Mouse (Mus musculus) limb, embryonic 13.5 days (tissue): ENCODE measurements around the gene Grifin. TPM values are rescaled to one million over a fixed set of nuclear protein-coding genes. Genes with fewer than 3 reads are reported as not detected.
A peak's percentile ranks its signal among the peaks of the same experiment; 100 is the strongest.

Experiments used
- ATAC-seq: fragments of 200-750 bp; cut with Nextera tagmentation; 2 replicates; pipeline ENCODE4 v1.8.0; 2017; ENCODE audit warnings: low read depth, moderate number of reproducible peaks, moderate TSS enrichment; ENCODE audit not compliant: low FRiP score
- H3K27ac ChIP-seq: fragments of 300-500 bp; sonication (generic); 2 replicates; pipeline ENCODE4 v1.5.1; 2015; ENCODE audit warnings: inconsistent platforms, mild to moderate bottlenecking, moderate library complexity
- H3K27me3 ChIP-seq: fragments of 300-500 bp; sonication (generic); 2 replicates; pipeline ENCODE4 v1.6.1; 2015; ENCODE audit warnings: mild to moderate bottlenecking, inconsistent platforms
- H3K36me3 ChIP-seq: fragments of 300-500 bp; sonication (generic); 2 replicates; pipeline ENCODE4 v1.6.1; 2015; ENCODE audit warnings: inconsistent platforms, mild to moderate bottlenecking, moderate library complexity
- H3K4me1 ChIP-seq: fragments of 300-500 bp; sonication (generic); 2 replicates; pipeline ENCODE4 v1.6.1; 2015; ENCODE audit warnings: inconsistent platforms
- H3K4me2 ChIP-seq: fragments of 300-500 bp; sonication (generic); replicated peaks from 2 replicates; pipeline ENCODE4 v1.6.1; 2015; ENCODE audit warnings: inconsistent platforms, mild to moderate bottlenecking, moderate library complexity
- H3K4me3 ChIP-seq: fragments of 300-500 bp; sonication (generic); 2 replicates; pipeline ENCODE4 v1.5.1; 2015; ENCODE audit warnings: moderate library complexity, mild to moderate bottlenecking, inconsistent platforms
- H3K9ac ChIP-seq: fragments of 300-500 bp; sonication (generic); 2 replicates; pipeline ENCODE4 v1.6.1; 2015; ENCODE audit warnings: mild to moderate bottlenecking, inconsistent platforms
- H3K9me3 ChIP-seq: fragments of 300-500 bp; sonication (generic); 2 replicates; pipeline ENCODE4 v1.6.1; 2016; ENCODE audit warnings: inconsistent platforms
- WGBS: fragments of 180-500 bp; shearing (Covaris S2); methylation state at CpG from one replicate; pipeline ENCODE4 v1.1.7; 2015; 5-methylcytosine and 5-hydroxymethylcytosine counted together
- polyA plus RNA-seq: library from polyadenylated mRNA; unstranded; fragments of >200 nt; fragmentation: Nextera tagmentation; extraction: Ambion mirVana; gene quantifications from 2 replicates; pipeline ENCODE4 v1.2.1, GENCODE M21; 2015

The Grifin gene
- not detected in 2 replicates for polyA plus RNA-seq

GRCm38 (mm10) chr5:140564896-140565295 is at the start of gene Grifin:
TSS of gene Grifin (minus strand) at chr5:140565071.
- H3K27me3 ChIP-seq, result no peaks in the 10 kb centered on the region
- no peaks in the 10 kb centered on the region for H3K36me3 ChIP-seq
- WGBS, result 82% methylated on average over 4 of the region's 4 CpGs
- ATAC-seq, result no peak
- H3K27ac ChIP-seq, result no peak within 1 kb of the TSS
- peaks cover 44% of the 10 kb centered on the region for H3K4me1 ChIP-seq
- H3K4me2 ChIP-seq, result no peak within 1 kb of the TSS
- H3K9me3 ChIP-seq, result no peaks in the 10 kb centered on the region
- peak within 1 kb of the TSS; percentile 8; the same call in 1 of the 2 replicates for H3K9ac ChIP-seq
- no peak within 1 kb of the TSS for H3K4me3 ChIP-seq

GRCm38 (mm10) chr5:140614141-140614540 is 49.3 kb upstream of the Grifin start:
- H3K9ac ChIP-seq, result no peak overlapping the region
- WGBS, result 92% methylated on average over 10 of the region's 10 CpGs
- no peak for ATAC-seq
- no peak overlapping the region for H3K27ac ChIP-seq
- H3K4me3 ChIP-seq, result no peak overlapping the region
- peaks cover 35% of the 10 kb centered on the region for H3K27me3 ChIP-seq
- H3K36me3 ChIP-seq, result peaks cover 8% of the 10 kb centered on the region; the same call in 1 of the 2 replicates
- no peak overlapping the region for H3K4me2 ChIP-seq
- H3K4me1 ChIP-seq, result peaks cover 34% of the 10 kb centered on the region
- no peaks in the 10 kb centered on the region for H3K9me3 ChIP-seq

GRCm38 (mm10) chr5:140612191-140612590 is 47.3 kb upstream of the Grifin start:
- Histone ChIP-seq H3K27ac (no peak overlapping the region), H3K9ac (peak overlapping the region; percentile 74; the same call in 1 of the 2 replicates), H3K9me3 (no peaks in the 10 kb centered on the region), H3K4me1 (peaks cover 53% of the 10 kb centered on the region), H3K27me3 (peaks cover 55% of the 10 kb centered on the region), H3K4me3 (no peak overlapping the region), H3K4me2 (peak overlapping the region; percentile 89), H3K36me3 (peaks cover 8% of the 10 kb centered on the region; the same call in 1 of the 2 replicates)
- 59% methylated on average over 18 of the region's 18 CpGs for WGBS
- ATAC-seq, result no peak

GRCm38 (mm10) chr5:140611611-140612185 is 46.8 kb upstream of the Grifin start:
- Histone ChIP-seq H3K36me3 (peaks cover 8% of the 10 kb centered on the region; the same call in 1 of the 2 replicates), H3K9me3 (no peaks in the 10 kb centered on the region), H3K4me1 (peaks cover 58% of the 10 kb centered on the region), H3K27me3 (peaks cover 60% of the 10 kb centered on the region), H3K9ac (peak overlapping the region; percentile 74; the same call in 1 of the 2 replicates), H3K4me3 (peak overlapping the region; percentile 57), H3K4me2 (peak overlapping the region; percentile 89), H3K27ac (peak overlapping the region; percentile 85; the same call in 1 of the 2 replicates)
- WGBS, result 21% methylated on average over 15 of the region's 15 CpGs
- no peak for ATAC-seq

GRCm38 (mm10) chr5:140611021-140611583 is 46.2 kb upstream of the Grifin start:
- Histone ChIP-seq H3K27ac (peak overlapping the region; percentile 85), H3K4me3 (peak overlapping the region; percentile 57), H3K4me2 (peak overlapping the region; percentile 89), H3K9me3 (no peaks in the 10 kb centered on the region), H3K36me3 (peaks cover 8% of the 10 kb centered on the region; the same call in 1 of the 2 replicates), H3K4me1 (peaks cover 64% of the 10 kb centered on the region), H3K9ac (peak overlapping the region; percentile 74), H3K27me3 (peaks cover 66% of the 10 kb centered on the region)
- no peak for ATAC-seq
- 12% methylated on average over 21 of the region's 21 CpGs for WGBS

- Histone ChIP-seq H3K9me3 (no peaks in the 10 kb centered on the region), H3K27ac (peak overlapping the region; percentile 85), H3K36me3 (peaks cover 8% of the 10 kb centered on the region; the same call in 1 of the 2 replicates), H3K9ac (peak overlapping the region; percentile 74), H3K4me2 (peak overlapping the region; percentile 89), H3K4me1 (peaks cover 69% of the 10 kb centered on the region), H3K4me3 (peak overlapping the region; percentile 57), H3K27me3 (peaks cover 72% of the 10 kb centered on the region)
- ATAC-seq, result peak; percentile 41; the same call in 1 of the 2 replicates
- 1% methylated on average over 29 of the region's 30 CpGs for WGBS
Measured at GRCm38 (mm10) chr5:140610273-140611011, 45.6 kb upstream of the Grifin start.

- Histone ChIP-seq H3K4me1 (peaks cover 73% of the 10 kb centered on the region), H3K9me3 (no peaks in the 10 kb centered on the region), H3K27me3 (peaks cover 80% of the 10 kb centered on the region), H3K36me3 (peaks cover 8% of the 10 kb centered on the region; the same call in 1 of the 2 replicates), H3K9ac (peak overlapping the region; percentile 74), H3K4me2 (peak overlapping the region; percentile 89), H3K4me3 (peak overlapping the region; percentile 57), H3K27ac (peak overlapping the region; percentile 85; the same call in 1 of the 2 replicates)
- 16% methylated on average over 13 of the region's 13 CpGs for WGBS
- ATAC-seq, result no peak
Measured at GRCm38 (mm10) chr5:140609511-140610272, 44.8 kb upstream of the Grifin start.

- H3K9me3 ChIP-seq, result no peaks in the 10 kb centered on the region
- peak overlapping the region; percentile 74 for H3K9ac ChIP-seq
- no peak for ATAC-seq
- H3K27ac ChIP-seq, result peak overlapping the region; percentile 33; the same call in 1 of the 2 replicates
- peak overlapping the region; percentile 57 for H3K4me3 ChIP-seq
- no peaks in the 10 kb centered on the region for H3K36me3 ChIP-seq
- peaks cover 83% of the 10 kb centered on the region for H3K27me3 ChIP-seq
- 4% methylated on average over 16 of the region's 16 CpGs for WGBS
- H3K4me1 ChIP-seq, result peaks cover 73% of the 10 kb centered on the region
- H3K4me2 ChIP-seq, result peak overlapping the region; percentile 89
Measured at GRCm38 (mm10) chr5:140608634-140609015, 43.8 kb upstream of the Grifin start.

- Histone ChIP-seq H3K27me3 (peaks cover 83% of the 10 kb centered on the region), H3K4me1 (peaks cover 73% of the 10 kb centered on the region), H3K4me3 (peak overlapping the region; percentile 57), H3K4me2 (peak overlapping the region; percentile 89), H3K9me3 (no peaks in the 10 kb centered on the region), H3K9ac (peak overlapping the region; percentile 74), H3K27ac (peak overlapping the region; percentile 33; the same call in 1 of the 2 replicates), H3K36me3 (no peaks in the 10 kb centered on the region)
- ATAC-seq, result no peak
- WGBS, result 2% methylated on average over 16 of the region's 17 CpGs
Measured at GRCm38 (mm10) chr5:140607836-140608633, 43.2 kb upstream of the Grifin start.

- ATAC-seq, result peak; percentile 49
- Histone ChIP-seq H3K4me3 (peak within 1 kb of the TSS; percentile 57), H3K36me3 (no peaks in the 10 kb centered on the region), H3K9ac (peak within 1 kb of the TSS; percentile 74), H3K27me3 (peaks cover 77% of the 10 kb centered on the region), H3K4me2 (peak within 1 kb of the TSS; percentile 89), H3K9me3 (no peaks in the 10 kb centered on the region), H3K27ac (peak within 1 kb of the TSS; percentile 10; the same call in 1 of the 2 replicates), H3K4me1 (peaks cover 70% of the 10 kb centered on the region)
- under 1% methylated on average over 89 of the region's 91 CpGs for WGBS
Measured at GRCm38 (mm10) chr5:140607001-140607835, 42.3 kb upstream of the Grifin start, which contains the start of gene Lfng. TSS of gene Lfng (plus strand) at chr5:140607320.
